Mouse (Mus musculus): ENCODE data around the gene Eef1akmt3. TPM values are rescaled to one million over a fixed set of nuclear protein-coding genes. Genes with fewer than 3 reads are reported as not detected.

Eef1akmt3 gene
- polyA plus RNA-seq, 2 experiments = 0.04 to 0.09 TPM

GRCm38 (mm10) chr10:127058708-127059107 is 17.4 kb upstream of the Eef1akmt3 start:
- peaks cover 4 to 7% of the 10 kb centered on the region in 2 experiments; a peak in 3 of 4 replicates for H3K4me1 ChIP-seq (replicated peaks; ENCODE audit: control insufficient read depth in 2 of 2, insufficient read depth in 2 of 2, low read length in 1 of 2)
- no peak overlapping the region for H3K27ac ChIP-seq
- H3K36me3 ChIP-seq (replicated peaks; ENCODE audit: control insufficient read depth, insufficient read depth, low read depth) = no peaks in the 10 kb centered on the region
- ATAC-seq (ENCODE audit: insufficient read depth) (no peak), DNase-seq (ENCODE audit: low read depth in 3 of 3, low spot score in 3 of 3) (no peak)
- 10% methylated on average over 8 of the region's 8 CpGs for WGBS (ENCODE audit: insufficient replicate concordance)
- peaks cover 55% of the 10 kb centered on the region for H3K27me3 ChIP-seq (ENCODE audit: control insufficient read depth, insufficient read depth, low read length)
- no peak overlapping the region for H3K9ac ChIP-seq (replicated peaks)
- H3K4me3 ChIP-seq (ENCODE audit: insufficient read depth in 1 of 2, low read depth in 2 of 2, low read length in 2 of 2) = no peak overlapping the region
- H3K9me3 ChIP-seq (ENCODE audit: control insufficient read depth, low read length) = no peaks in the 10 kb centered on the region
- H3K4me2 ChIP-seq (ENCODE audit: low read depth) = no peak overlapping the region; the same call in 1 of the 2 replicates
- no peak for TF ChIP-seq CTCF (IDR thresholded peaks at IDR 0.05; ENCODE audit: low read depth)
- TF ChIP-seq EP300 (IDR thresholded peaks at IDR 0.05; ENCODE audit: low read depth) = no peak

- no peak overlapping the region for H3K4me2 ChIP-seq (ENCODE audit: low read depth)
Measured at GRCm38 (mm10) chr10:127058161-127058560, 16.8 kb upstream of the Eef1akmt3 start.

GRCm38 (mm10) chr10:127056490-127056889 is 15.2 kb upstream of the Eef1akmt3 start:
- H3K4me1 ChIP-seq (replicated peaks; ENCODE audit: control insufficient read depth in 2 of 2, insufficient read depth in 2 of 2, low read length in 1 of 2) = 0 out of 4 replicates have a peak, but pooled peaks cover 0 to 3% of the 10 kb centered on the region in 2 experiments
- H3K27ac ChIP-seq = no peak overlapping the region
- ATAC-seq (ENCODE audit: insufficient read depth) (no peak), DNase-seq (ENCODE audit: low read depth in 3 of 3, low spot score in 3 of 3) (no peak)
- H3K4me3 ChIP-seq (ENCODE audit: insufficient read depth in 1 of 2, low read depth in 2 of 2, low read length in 2 of 2) = no peak overlapping the region
- no peak overlapping the region for H3K9ac ChIP-seq (replicated peaks)
- no peak for TF ChIP-seq CTCF (IDR thresholded peaks at IDR 0.05; ENCODE audit: low read depth)
- no peak for TF ChIP-seq EP300 (IDR thresholded peaks at IDR 0.05; ENCODE audit: low read depth)
- no peak overlapping the region for H3K4me2 ChIP-seq (ENCODE audit: low read depth)
- no peaks in the 10 kb centered on the region for H3K36me3 ChIP-seq (replicated peaks; ENCODE audit: control insufficient read depth, insufficient read depth, low read depth)
- WGBS (ENCODE audit: insufficient replicate concordance) = 74% methylated on average over 20 of the region's 20 CpGs
- H3K9me3 ChIP-seq (ENCODE audit: control insufficient read depth, low read length) = no peaks in the 10 kb centered on the region
- peaks cover 52% of the 10 kb centered on the region for H3K27me3 ChIP-seq (ENCODE audit: control insufficient read depth, insufficient read depth, low read length)

More at GRCm38 (mm10) chr10:127058161-127058560, 16.8 kb upstream of the Eef1akmt3 start:
- WGBS (ENCODE audit: insufficient replicate concordance) = under 1% methylated on average over 9 of the region's 9 CpGs
- H3K36me3 ChIP-seq (replicated peaks; ENCODE audit: control insufficient read depth, insufficient read depth, low read depth) = no peaks in the 10 kb centered on the region
- H3K27me3 ChIP-seq (ENCODE audit: control insufficient read depth, insufficient read depth, low read length) = peaks cover 55% of the 10 kb centered on the region
- DNase-seq (ENCODE audit: low read depth in 3 of 3, low spot score in 3 of 3) = no peak
- peaks cover 4 to 7% of the 10 kb centered on the region in 2 experiments; a peak in 3 of 4 replicates for H3K4me1 ChIP-seq (replicated peaks; ENCODE audit: control insufficient read depth in 2 of 2, insufficient read depth in 2 of 2, low read length in 1 of 2)
- no peak overlapping the region for H3K9ac ChIP-seq (replicated peaks)
- ATAC-seq (ENCODE audit: insufficient read depth) = no peak
- H3K27ac ChIP-seq = no peak overlapping the region
- H3K4me3 ChIP-seq (ENCODE audit: insufficient read depth in 1 of 2, low read depth in 2 of 2, low read length in 2 of 2) = no peak overlapping the region
- no peak for TF ChIP-seq EP300 (IDR thresholded peaks at IDR 0.05; ENCODE audit: low read depth)
- TF ChIP-seq CTCF (IDR thresholded peaks at IDR 0.05; ENCODE audit: low read depth) = peak; percentile 98
- H3K9me3 ChIP-seq (ENCODE audit: control insufficient read depth, low read length) = no peaks in the 10 kb centered on the region

GRCm38 (mm10) chr10:127055406-127055805 is 14.1 kb upstream of the Eef1akmt3 start:
- no peak overlapping the region for H3K27ac ChIP-seq
- DNase-seq (ENCODE audit: low read depth in 3 of 3, low spot score in 3 of 3) (no peak), ATAC-seq (ENCODE audit: insufficient read depth) (no peak)
- TF ChIP-seq EP300 (IDR thresholded peaks at IDR 0.05; ENCODE audit: low read depth) (no peak), CTCF (IDR thresholded peaks at IDR 0.05; ENCODE audit: low read depth) (no peak)
- no peak overlapping the region for H3K4me3 ChIP-seq (ENCODE audit: insufficient read depth in 1 of 2, low read depth in 2 of 2, low read length in 2 of 2)
- 0 out of 4 replicates have a peak, but pooled peaks cover 0 to 2% of the 10 kb centered on the region in 2 experiments for H3K4me1 ChIP-seq (replicated peaks; ENCODE audit: control insufficient read depth in 2 of 2, insufficient read depth in 2 of 2, low read length in 1 of 2)
- peaks cover 52% of the 10 kb centered on the region for H3K27me3 ChIP-seq (ENCODE audit: control insufficient read depth, insufficient read depth, low read length)
- no peak overlapping the region for H3K4me2 ChIP-seq (ENCODE audit: low read depth)
- no peak overlapping the region for H3K9ac ChIP-seq (replicated peaks)
- H3K9me3 ChIP-seq (ENCODE audit: control insufficient read depth, low read length) = no peaks in the 10 kb centered on the region
- 36% methylated on average over 8 of the region's 8 CpGs for WGBS (ENCODE audit: insufficient replicate concordance)
- no peaks in the 10 kb centered on the region for H3K36me3 ChIP-seq (replicated peaks; ENCODE audit: control insufficient read depth, insufficient read depth, low read depth)

- Histone ChIP-seq H3K9me3 (ENCODE audit: control insufficient read depth, low read length) (no peaks in the 10 kb centered on the region), H3K27ac (no peak overlapping the region), H3K9ac (replicated peaks) (no peak overlapping the region), H3K4me1 (replicated peaks; ENCODE audit: control insufficient read depth in 2 of 2, insufficient read depth in 2 of 2, low read length in 1 of 2) (no peaks in the 10 kb centered on the region), H3K4me3 (ENCODE audit: insufficient read depth in 1 of 2, low read depth in 2 of 2, low read length in 2 of 2) (no peak overlapping the region), H3K36me3 (replicated peaks; ENCODE audit: control insufficient read depth, insufficient read depth, low read depth) (no peaks in the 10 kb centered on the region), H3K27me3 (ENCODE audit: control insufficient read depth, insufficient read depth, low read length) (peaks cover 52% of the 10 kb centered on the region), H3K4me2 (ENCODE audit: low read depth) (no peak overlapping the region)
- DNase-seq (ENCODE audit: low read depth in 3 of 3, low spot score in 3 of 3) (no peak), ATAC-seq (ENCODE audit: insufficient read depth) (no peak)
- TF ChIP-seq CTCF (IDR thresholded peaks at IDR 0.05; ENCODE audit: low read depth) (peak; percentile 26; the same call in 1 of the 2 replicates), EP300 (IDR thresholded peaks at IDR 0.05; ENCODE audit: low read depth) (no peak)
- WGBS (ENCODE audit: insufficient replicate concordance) = 45% methylated on average over 4 of the region's 4 CpGs
Measured at GRCm38 (mm10) chr10:127054646-127055045, 13.3 kb upstream of the Eef1akmt3 start.

Measured in liver, embryonic 14.5 days (tissue).